Mouse (Mus musculus): Measurements from ENCODE around the gene Cep290.
"Not testable (repeated sequence)": the region's sequence is repeated elsewhere in the genome, so short reads cannot be mapped to it uniquely, and the experiment has no call there.

The Cep290 gene

DNA sequence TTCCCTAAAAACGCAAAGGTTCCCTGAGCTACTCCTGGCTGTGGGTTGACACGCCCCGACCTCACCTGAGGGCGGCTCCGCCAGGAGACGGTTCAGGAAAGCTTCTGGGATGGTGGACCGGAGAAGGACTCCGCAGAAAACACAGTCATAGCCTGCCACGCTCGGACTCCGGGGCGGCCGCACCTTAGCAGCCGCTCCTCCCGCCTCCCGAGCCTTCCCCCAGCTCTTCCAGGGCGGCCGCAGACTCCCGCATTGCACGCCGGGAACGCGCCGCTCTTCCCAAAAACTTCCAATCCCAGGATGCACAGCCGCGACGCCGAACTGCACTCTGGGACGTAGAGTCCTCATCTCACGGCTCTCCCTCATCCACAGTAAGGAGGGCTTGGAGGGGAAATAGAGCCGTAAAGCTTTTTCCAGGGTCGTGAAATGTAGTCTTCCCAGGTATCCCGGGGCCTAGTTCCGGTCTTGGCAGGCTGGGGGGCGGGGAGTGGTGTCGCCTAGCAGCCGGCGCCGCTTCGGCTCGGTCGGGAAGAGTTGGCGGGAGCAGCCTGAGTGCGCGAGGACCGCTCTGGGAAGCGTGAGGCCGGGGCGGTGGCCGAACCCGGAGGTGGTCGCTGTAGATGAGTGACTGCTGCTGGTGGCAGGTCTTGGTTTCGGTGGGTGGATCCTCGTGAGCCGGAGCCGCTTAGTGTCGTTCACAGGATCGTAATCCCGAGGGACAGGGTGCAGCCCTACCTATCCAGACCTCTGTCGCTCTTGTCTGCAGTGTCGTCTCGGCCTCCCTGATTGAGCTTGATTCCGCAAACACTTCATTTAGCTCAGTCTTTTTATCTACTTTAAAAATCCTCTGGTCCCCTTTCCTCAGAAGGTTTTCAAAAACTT is at the start of gene Cep290, which contains the start of gene Tmtc3:
Gene Cep290, plus strand, starts transcription at position 462 of the 882 bp plus-strand sequence.
Gene Tmtc3, minus strand, starts transcription at position 254 of the 882 bp plus-strand sequence.
- DNase-seq (ENCODE audit: low read depth, low spot score), result peak; percentile 96

DNA sequence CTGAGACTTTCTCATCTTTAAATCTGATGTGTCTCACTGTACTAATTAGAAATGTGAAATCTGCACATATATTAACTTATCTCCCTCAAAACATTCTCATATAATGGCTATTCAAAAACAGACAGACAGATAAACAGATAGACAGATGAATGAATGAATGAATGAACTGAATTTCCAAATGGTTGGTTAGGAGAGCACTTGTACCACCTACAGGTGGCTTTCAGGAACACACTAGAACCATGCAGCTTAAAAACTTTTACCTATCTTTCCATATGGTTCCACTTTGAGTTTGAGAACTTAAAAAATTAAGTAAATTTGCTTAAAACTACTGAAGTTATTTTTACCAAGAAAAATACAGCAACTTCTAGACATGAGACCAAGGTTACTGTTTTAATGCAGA is 38.0 kb upstream of the Cep290 start:
- DNase-seq (ENCODE audit: low read depth, low spot score), result no peak

DNA sequence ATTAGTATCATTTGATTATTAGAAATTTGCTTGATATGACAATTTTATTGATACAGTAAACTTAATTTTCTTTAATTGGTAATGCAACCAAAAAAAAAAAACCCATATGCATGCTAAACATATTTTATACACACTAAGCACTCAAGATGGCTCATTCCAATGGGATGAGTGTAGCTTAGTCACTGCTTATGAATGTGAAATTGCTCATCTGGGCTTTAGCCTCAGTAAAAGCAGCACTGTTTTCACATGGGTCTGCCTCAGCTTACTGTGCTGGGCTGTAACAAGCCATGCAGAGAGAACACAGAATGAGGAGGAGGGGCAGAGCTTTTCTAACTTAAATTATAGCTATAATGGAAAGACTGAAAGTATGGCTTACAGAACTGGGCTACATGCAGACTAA is 26.8 kb upstream of the Cep290 start:
- DNase-seq (ENCODE audit: low read depth, low spot score), result no peak

DNA sequence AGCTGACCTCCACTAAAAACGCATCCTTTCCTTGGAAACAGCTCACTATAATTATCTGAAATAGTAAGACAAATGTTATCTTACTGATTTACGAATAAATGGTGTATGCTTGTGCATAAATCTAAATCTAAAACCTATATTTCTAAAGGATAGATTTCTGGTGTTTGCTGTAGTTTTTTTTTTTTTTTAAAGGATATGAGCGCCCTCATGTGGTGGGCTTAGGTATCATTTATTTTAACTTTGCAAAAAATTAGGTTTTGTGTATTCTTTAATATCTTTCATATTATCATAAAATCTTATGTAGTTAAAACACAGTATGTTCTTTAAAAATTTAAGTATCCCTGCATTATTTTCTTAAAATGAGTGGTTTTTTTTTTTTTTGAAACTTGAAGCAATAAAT is 12.3 kb upstream of the Cep290 start:
- no peak for DNase-seq (ENCODE audit: low read depth, low spot score)

DNA sequence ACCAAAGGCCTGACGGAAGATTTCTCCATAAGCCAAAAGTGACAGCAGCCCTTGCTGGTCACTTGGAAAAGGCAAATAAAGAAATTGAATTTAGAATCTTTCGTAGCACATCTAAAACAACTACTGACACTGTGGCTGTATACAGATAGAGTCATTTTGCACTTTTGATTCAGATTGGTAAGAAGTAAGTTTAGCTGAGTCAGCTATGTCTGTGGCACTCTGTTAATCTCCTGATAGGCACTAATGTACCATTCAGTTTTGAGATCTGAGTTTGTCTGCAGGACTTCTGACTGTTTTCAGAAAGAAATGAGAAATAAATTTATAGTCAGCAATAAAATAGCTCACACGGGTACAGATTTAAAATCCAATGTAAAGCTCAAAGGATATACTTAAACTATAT is 7.8 kb upstream of the Cep290 start:
- no peak for DNase-seq (ENCODE audit: low read depth, low spot score)

DNA sequence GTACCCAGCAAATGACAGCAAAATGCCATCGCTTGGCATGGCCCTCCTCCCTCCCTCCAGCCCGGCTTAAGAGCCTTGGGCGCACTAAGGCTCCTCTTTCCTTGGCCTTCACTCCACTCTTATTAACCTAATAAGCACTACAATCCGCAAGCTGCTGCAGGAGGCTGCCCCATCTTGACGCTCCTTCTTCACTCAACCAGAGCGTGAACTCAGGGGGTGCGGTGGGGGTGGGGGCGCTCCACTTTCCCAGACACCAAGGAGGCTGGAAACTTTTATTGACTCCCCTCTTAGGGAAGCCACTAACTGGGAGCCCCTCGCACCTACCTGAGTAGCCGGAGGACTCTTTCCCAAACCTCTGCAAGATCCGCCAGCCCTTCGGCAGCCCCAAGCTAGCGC is 659 bp upstream of the Cep290 start:
- no peak for DNase-seq (ENCODE audit: low read depth, low spot score)

DNA sequence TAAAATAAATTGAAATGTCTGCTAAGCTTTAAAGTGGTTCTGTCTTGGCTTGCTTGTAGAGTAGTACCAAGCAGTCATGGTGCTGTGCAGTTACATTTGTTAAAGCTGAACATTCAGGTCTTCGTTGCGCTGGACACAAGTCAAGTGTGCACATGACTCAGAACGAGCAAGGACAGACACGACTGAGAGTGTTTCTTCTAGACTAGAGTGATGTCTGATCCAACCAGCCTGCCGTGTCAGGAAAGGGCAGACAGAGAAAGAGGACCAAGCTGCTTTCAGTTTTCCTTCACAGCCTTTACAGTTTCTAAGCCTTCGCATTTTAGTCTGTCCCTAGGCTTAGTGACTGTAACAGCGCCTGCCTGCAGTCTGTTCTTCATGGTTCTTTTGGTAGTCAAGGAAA is 4.6 kb downstream of the Cep290 start:
- DNase-seq (ENCODE audit: low read depth, low spot score), result no peak

DNA sequence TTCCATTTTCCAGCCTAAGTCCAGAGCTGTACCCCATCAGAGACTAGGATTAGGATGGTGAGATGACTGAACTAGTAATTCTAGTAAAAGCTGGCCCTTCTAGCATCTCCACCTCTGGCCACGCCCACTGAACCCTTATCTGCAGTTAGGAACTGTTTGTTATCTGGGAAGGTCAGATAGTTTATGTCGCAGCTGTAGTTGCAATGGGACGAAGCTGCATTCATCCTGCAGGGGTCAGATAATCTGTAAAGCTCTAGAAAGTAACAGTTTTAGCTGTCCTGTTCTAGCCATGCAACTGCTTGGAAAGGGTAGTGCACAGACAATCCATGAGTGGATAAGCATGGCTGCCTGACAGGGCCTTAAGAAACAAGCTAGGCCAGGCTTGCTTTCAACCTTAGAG is 11.0 kb downstream of the Cep290 start:
- DNase-seq (ENCODE audit: low read depth, low spot score), result no peak

DNA sequence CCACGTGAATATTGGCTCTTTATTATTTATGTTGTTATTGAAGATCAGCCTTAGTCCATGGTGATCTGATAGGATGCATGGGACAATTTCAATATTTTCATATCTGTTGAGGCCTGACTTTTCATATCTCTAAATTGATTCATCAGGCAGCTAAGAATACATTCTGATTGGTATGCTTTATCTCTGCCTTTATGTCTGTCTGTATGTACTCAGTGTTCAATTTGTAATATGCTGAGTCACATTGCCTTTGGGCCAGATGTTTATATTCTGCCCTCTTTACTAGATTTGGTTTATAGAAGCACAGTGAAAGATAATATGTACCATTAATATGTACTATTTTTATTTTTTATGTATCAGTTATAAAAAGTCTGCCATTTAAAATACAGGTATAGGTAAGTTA is 20.8 kb downstream of the Cep290 start:
- no peak for DNase-seq (ENCODE audit: low read depth, low spot score)

DNA sequence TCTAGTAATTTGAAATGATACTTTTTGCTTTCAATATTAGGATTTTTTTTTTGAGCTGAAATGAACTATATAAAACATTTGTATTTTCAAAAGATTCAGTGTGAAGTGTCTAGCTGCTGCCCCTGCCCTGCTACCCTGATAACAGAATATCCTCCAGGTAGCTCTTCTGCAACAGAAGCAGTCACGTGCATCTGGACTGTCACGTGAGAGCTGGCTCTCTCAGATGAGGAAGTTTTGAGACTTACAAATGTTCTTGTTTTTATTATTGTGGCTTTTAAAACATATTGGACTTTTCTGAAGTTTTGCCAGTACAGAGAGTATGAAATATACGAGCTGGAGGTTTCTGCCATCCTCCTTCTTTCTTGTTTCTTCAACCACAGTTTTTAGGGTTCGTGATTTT is 34.3 kb downstream of the Cep290 start:
- no peak for DNase-seq (ENCODE audit: low read depth, low spot score)

DNA sequence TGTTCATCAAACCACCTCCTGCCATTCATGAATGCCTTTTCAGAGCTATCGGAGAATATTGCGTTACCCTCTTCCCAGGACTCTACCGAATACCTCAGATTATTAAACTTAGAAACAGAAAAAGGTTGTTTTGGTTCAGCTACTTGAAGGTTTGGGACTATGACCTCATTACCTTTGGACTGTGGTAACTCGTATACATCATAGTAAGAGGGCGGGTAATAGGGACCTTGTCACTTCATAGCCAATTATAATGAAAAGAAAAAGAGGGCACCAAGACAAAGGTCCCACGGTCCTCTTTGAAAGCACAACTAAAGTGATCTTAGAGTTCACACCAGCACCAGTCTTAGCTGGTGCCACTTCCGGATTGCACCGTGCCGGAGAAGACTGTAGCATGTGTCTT is 35.0 kb downstream of the Cep290 start:
- no peak for DNase-seq (ENCODE audit: low read depth, low spot score)

DNA sequence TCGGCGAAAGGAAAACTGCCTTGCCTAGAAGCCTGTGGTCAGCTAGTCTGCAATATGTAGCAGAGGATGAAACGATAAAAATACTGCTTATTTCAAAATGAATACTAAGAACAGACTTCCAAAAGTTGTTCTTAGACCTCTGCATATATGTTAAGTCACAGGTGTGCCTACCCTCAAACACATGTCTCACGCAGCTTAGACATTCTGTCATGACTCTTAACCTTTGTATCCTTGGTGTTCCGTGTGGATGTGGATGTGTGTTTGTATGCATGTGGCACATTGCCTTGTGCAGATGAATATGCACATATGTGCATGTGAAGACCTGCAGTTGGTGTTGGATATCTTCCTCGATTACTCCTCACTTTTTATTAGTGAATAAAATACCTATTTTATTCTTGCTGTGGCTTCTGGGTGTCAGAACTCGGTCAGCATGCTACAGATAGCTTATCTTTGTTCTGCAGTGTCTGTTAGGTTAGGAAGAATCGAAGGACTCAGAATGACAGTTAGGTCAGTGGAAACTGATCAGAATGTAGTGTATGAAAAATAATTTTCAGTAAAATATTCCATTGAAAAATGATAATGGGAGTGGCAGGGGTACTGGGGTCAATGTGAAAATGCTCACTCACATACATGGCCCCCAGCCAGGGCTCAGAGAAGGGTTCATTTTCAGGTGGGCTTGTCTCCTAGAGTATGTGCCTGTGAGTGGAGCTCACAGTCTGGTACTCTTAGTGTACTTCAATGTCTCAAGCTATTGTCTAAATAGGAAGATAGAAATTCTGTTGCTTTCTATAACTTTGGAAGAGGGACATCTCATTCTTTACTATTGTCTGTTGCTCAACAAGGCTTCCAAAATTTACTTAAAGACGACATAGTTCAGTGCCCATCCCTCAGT is 37.4 kb downstream of the Cep290 start:
- no peak for DNase-seq (ENCODE audit: low read depth, low spot score)

DNA sequence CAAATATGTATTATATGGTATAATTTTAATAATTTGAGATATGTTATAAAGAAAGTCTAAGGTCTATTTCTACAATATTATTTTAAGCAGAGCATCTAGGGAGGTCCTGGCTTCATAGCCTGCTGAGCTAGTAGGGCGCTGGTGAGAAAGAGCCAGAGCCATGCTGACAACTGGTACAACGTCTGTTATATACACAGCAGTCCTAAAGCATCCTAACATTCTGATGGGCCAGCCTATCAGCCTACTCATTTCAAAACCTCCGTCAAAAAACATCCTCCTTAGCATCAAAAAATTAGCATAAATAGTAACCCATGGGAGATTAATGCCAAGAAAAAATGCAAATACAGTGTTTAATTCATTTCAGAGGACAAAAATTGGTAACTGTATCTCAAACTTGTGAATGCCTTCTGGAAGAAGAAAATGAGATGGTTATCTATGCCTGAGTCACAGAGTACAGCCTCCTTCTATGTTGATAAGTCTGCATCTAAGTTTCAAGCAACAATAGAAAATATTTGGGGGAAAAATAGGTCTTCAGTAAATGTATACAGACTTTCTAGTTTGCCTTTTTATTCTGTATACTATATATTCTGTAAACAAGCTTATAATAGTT is 69.3 kb downstream of the Cep290 start:
- DNase-seq (ENCODE audit: low read depth, low spot score), result no peak

DNA sequence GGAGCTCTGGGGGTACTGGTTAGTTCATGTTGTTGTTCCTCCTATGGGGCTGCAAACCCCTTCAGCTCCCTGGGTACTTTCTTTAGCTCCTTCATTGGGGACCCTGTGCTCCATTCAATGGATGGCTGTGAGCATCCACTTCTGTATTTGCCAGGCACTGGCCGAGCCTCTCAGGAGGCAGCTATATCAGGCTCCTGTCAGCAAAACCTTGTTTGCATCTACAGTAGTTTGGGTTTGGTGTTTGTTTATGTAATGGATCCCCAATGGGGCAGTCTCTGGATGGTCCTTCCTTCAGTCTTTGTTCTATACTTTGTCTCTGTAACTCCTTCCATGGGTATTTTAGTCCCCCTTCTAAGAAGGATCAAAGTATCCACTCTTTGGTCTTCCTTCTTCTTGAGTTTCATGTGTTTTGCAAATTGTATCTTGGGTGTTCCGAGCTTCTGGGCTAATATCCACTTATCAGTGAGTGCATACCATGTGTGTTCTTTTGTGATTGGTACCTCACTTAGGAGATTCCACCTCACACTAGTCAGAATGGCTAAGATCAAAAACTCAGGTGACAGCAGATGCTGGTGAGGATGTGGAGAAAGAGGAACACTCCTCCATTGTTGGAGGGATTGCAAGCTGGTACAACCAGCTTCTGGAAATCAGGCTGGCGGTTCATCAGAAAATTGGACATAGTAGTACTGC is 73.0 kb downstream of the Cep290 start:
- not testable (repeated sequence) for DNase-seq (ENCODE audit: low read depth, low spot score)

DNA sequence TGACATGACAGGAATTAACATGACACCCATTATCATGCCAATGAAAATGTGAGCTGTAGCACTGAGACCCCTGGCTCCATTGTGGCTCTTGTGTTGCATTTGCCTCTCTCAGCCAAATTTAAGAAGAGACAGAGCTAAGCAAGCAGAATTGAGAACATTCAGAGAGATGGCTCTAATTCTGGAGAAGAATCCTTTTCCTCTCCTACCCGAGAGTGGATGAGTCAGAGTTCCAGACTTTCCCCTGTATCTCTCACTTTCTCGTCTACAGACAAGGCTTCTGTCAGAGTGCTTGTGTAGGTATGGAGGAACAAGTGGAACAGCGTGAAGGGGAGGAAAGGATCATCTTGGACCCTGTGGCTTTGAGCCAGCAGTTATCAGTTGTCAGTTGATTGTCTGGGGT is 76.8 kb downstream of the Cep290 start:
- no peak for DNase-seq (ENCODE audit: low read depth, low spot score)

DNA sequence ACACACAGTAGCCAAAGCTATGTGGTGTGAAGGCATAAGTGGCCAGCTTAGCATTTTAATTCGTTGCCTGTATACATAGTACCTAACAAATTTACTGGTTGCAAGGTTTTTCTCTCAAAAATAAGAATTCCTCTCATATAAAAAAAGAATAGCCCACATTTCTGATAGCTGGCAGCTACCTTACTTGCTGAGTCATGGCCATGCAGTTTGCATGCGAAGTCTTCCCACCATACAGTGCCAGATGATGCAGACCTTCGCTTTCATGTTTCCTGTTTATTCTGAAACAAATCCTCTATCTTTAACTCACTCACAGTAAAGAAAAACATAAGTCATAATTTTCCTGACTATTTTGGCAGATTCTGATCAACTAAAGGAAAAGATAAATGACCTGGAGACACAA is 84.3 kb downstream of the Cep290 start:
- DNase-seq (ENCODE audit: low read depth, low spot score), result no peak

DNA sequence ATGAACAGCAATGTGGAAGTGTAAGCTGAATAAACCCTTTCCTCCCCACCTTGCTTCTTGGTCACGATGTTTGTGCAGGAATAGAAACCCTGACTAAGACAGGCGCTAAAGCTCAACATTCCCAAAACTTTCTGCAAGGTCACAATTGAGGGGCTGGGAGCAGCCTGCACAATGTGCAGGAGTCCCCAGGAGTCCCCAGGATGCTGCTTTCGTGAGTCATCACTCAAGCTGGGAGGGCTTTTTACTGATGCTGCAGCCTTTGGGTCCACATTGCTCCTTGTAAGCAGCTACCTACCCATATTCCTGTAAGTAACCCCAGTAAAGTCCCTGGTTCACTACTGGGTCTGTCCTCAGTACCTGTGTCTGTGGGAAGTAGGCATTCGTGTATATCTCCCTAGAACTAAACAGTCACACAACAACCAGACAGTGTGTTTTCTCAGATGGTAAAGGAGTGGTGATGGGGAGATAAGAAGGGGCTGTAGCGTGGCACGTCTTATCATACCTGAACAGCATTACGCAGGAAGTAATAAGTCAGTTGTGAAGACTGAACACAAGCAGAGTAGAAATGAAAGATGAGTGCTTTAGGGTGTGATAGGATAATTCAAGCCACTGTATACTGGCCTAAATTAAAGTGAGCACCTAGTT is 87.3 kb downstream of the Cep290 start:
- no peak for DNase-seq (ENCODE audit: low read depth, low spot score)

DNA sequence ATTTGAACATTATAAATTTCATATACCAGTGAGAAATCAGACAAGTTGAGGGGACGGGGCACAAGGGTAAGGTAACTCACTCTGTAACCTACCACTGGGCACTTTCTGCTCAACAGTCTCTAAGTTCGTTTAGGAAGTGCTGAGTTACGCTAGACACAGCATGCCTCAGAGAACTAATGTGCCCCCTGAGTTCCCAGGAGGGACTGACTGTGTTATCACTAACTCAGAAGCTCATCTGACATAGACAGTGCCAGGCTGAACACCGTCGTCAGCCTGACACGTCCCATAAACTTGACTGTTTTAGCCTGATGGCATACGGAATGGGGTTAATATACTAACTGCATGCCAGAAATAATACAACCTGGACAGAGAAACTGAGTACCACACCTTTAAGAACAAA is 87.9 kb downstream of the Cep290 start:
- no peak for DNase-seq (ENCODE audit: low read depth, low spot score)

DNA sequence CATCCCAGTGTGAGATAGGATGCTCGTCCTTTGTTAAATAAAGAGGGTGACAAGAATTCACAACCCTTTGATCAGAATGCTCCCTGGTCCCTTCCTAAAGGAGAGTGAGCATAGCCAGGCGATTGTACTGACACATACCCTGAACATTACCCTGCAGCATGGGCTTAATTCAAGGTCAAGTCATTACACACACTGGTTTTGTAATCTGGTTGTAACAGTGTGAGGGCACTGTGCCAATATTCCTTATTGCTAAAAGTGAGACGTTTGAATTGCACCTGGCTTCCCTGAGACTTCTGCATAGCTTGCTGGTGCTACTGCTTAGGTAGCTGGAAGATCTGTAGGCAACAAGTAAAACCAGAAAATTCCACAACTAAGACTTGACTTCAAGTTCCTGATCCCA is 96.8 kb downstream of the Cep290 start:
- DNase-seq (ENCODE audit: low read depth, low spot score), result no peak

DNA sequence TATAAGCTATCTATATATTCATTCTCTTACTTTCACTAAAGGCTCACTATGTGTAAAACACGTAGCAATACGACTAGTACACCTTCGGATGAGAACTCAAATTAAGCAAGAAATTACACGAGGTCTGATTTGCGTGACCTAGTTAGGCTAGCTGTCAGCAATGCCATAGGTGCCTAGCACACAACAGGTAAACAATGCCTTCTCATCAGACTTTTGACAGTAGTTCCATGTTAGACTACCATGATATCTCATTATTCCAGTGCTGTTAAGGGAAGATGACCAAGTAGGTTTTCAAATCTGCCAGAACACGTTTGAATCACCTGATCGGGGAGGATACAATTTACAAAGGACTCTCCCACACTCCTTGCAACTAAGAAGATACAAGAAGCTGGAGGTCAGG is 101.2 kb downstream of the Cep290 start:
- DNase-seq (ENCODE audit: low read depth, low spot score), result no peak

DNA sequence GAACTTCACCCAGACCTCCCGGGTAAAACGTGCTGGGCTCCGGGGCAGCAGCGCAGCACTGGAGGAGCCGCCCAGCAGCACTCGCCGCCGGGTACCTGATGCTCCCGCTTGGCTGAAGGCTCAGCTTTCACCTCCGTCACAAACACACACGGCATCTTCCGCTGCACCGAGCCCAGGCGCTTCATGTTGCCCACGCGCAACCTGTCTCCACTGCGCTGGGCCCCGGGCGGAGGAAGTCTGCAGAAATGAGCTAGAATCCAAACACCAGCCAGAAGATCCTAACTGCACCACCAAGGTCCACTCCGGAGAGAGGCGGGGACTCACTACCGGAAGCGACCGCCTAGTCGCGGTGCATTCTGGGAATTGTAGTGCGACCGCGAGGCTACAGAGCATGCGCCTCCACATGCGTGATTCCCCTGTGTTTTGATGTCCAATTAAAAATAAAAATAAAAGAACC is 101.6 kb downstream of the Cep290 start:
- peak; percentile 75 for DNase-seq (ENCODE audit: low read depth, low spot score)

Data from retina, adult 2 months (tissue).